Mouse (Mus musculus): ENCODE data around the gene Zbtb9. TPM values are rescaled to one million over a fixed set of nuclear protein-coding genes. Genes with fewer than 3 reads are reported as not detected.

Zbtb9 gene
- polyA plus RNA-seq, 1 experiment = 8.6 TPM

GRCm38 (mm10) chr17:26936921-26937695 lies 35.9 kb upstream of the Zbtb9 start:
- TF ChIP-seq POLR2A (IDR thresholded peaks at IDR 0.05; ENCODE audit: low read depth, low read length) (no peak), CTCF (IDR thresholded peaks at IDR 0.05; ENCODE audit: borderline replicate concordance, insufficient read depth, low read length) (no peak)
- H3K4me3 ChIP-seq (ENCODE audit: insufficient read depth, low read length) = no peak overlapping the region
- no peak overlapping the region for H3K27ac ChIP-seq (ENCODE audit: insufficient read depth, low read length)
- H3K4me1 ChIP-seq (ENCODE audit: control insufficient read depth, insufficient read depth, low read length) = peaks cover 3% of the 10 kb centered on the region; the same call in 1 of the 2 replicates

GRCm38 (mm10) chr17:26937883-26938695 lies 34.9 kb upstream of the Zbtb9 start:
- Histone ChIP-seq H3K4me3 (ENCODE audit: insufficient read depth, low read length) (peak overlapping the region; percentile 98), H3K4me1 (ENCODE audit: control insufficient read depth, insufficient read depth, low read length) (peaks cover 6% of the 10 kb centered on the region; the same call in 1 of the 2 replicates), H3K27ac (ENCODE audit: insufficient read depth, low read length) (no peak overlapping the region)
- TF ChIP-seq POLR2A (IDR thresholded peaks at IDR 0.05; ENCODE audit: low read depth, low read length) = no peak
- TF ChIP-seq CTCF (IDR thresholded peaks at IDR 0.05; ENCODE audit: borderline replicate concordance, insufficient read depth, low read length) = no peak

- peaks cover 6% of the 10 kb centered on the region; the same call in 1 of the 2 replicates for H3K4me1 ChIP-seq (ENCODE audit: control insufficient read depth, insufficient read depth, low read length)
- H3K27ac ChIP-seq (ENCODE audit: insufficient read depth, low read length) = peak overlapping the region; percentile 71
- TF ChIP-seq CTCF (IDR thresholded peaks at IDR 0.05; ENCODE audit: borderline replicate concordance, insufficient read depth, low read length) (no peak), POLR2A (IDR thresholded peaks at IDR 0.05; ENCODE audit: low read depth, low read length) (no peak)
- peak overlapping the region; percentile 98 for H3K4me3 ChIP-seq (ENCODE audit: insufficient read depth, low read length)
Measured at GRCm38 (mm10) chr17:26938731-26939130, 34.2 kb upstream of the Zbtb9 start.

- Histone ChIP-seq H3K4me3 (ENCODE audit: insufficient read depth, low read length) (peak within 1 kb of the TSS; percentile 98), H3K27ac (ENCODE audit: insufficient read depth, low read length) (peak within 1 kb of the TSS; percentile 85), H3K4me1 (ENCODE audit: control insufficient read depth, insufficient read depth, low read length) (peaks cover 6% of the 10 kb centered on the region; the same call in 1 of the 2 replicates)
- TF ChIP-seq CTCF (IDR thresholded peaks at IDR 0.05; ENCODE audit: borderline replicate concordance, insufficient read depth, low read length) = no peak
- TF ChIP-seq POLR2A (IDR thresholded peaks at IDR 0.05; ENCODE audit: low read depth, low read length) = peak; percentile 77
Measured at GRCm38 (mm10) chr17:26939178-26939972, 33.6 kb upstream of the Zbtb9 start, which contains the start of gene Cuta. TSS of gene Cuta (minus strand) at chr17:26939569.

- Histone ChIP-seq H3K4me1 (ENCODE audit: control insufficient read depth, insufficient read depth, low read length) (peaks cover 6% of the 10 kb centered on the region; the same call in 1 of the 2 replicates), H3K4me3 (ENCODE audit: insufficient read depth, low read length) (peak overlapping the region; percentile 34), H3K27ac (ENCODE audit: insufficient read depth, low read length) (peak overlapping the region; percentile 85)
- TF ChIP-seq CTCF (IDR thresholded peaks at IDR 0.05; ENCODE audit: borderline replicate concordance, insufficient read depth, low read length) (no peak), POLR2A (IDR thresholded peaks at IDR 0.05; ENCODE audit: low read depth, low read length) (no peak; the same call in 1 of the 2 replicates)
Measured at GRCm38 (mm10) chr17:26939973-26940300, 33.0 kb upstream of the Zbtb9 start.

- H3K4me3 ChIP-seq (ENCODE audit: insufficient read depth, low read length) = peak within 1 kb of the TSS; percentile 51
- TF ChIP-seq CTCF (IDR thresholded peaks at IDR 0.05; ENCODE audit: borderline replicate concordance, insufficient read depth, low read length) (no peak), POLR2A (IDR thresholded peaks at IDR 0.05; ENCODE audit: low read depth, low read length) (peak; percentile 49; the same call in 1 of the 2 replicates)
- H3K4me1 ChIP-seq (ENCODE audit: control insufficient read depth, insufficient read depth, low read length) = peaks cover 6% of the 10 kb centered on the region; the same call in 1 of the 2 replicates
- H3K27ac ChIP-seq (ENCODE audit: insufficient read depth, low read length) = peak within 1 kb of the TSS; percentile 85
Measured at GRCm38 (mm10) chr17:26941031-26941789, 31.8 kb upstream of the Zbtb9 start, which contains the start of gene Syngap1. TSS of gene Syngap1 (plus strand) at chr17:26941253.

GRCm38 (mm10) chr17:26941841-26942570 lies 31.0 kb upstream of the Zbtb9 start:
- Histone ChIP-seq H3K27ac (ENCODE audit: insufficient read depth, low read length) (no peak overlapping the region), H3K4me3 (ENCODE audit: insufficient read depth, low read length) (peak overlapping the region; percentile 51), H3K4me1 (ENCODE audit: control insufficient read depth, insufficient read depth, low read length) (peaks cover 6% of the 10 kb centered on the region; the same call in 1 of the 2 replicates)
- TF ChIP-seq POLR2A (IDR thresholded peaks at IDR 0.05; ENCODE audit: low read depth, low read length) (no peak), CTCF (IDR thresholded peaks at IDR 0.05; ENCODE audit: borderline replicate concordance, insufficient read depth, low read length) (no peak)

Measured in embryonic fibroblast, embryonic 13.5 days (primary cell).